Mouse (Mus musculus) bone marrow macrophage, adult 2 months (primary cell): ENCODE data around the gene Rbm33.

ENCODE experiments used
- CTCF ChIP-seq: IDR thresholded peaks from 2 replicates; pipeline ENCODE4 v1.5.1; 2012; ENCODE audit warnings: low read depth, mild to moderate bottlenecking, low read length, moderate library complexity
- POLR2A ChIP-seq: IDR thresholded peaks from 2 replicates; pipeline ENCODE4 v1.6.1; 2012; ENCODE audit warnings: mild to moderate bottlenecking, low read depth, low read length, borderline replicate concordance

DNA sequence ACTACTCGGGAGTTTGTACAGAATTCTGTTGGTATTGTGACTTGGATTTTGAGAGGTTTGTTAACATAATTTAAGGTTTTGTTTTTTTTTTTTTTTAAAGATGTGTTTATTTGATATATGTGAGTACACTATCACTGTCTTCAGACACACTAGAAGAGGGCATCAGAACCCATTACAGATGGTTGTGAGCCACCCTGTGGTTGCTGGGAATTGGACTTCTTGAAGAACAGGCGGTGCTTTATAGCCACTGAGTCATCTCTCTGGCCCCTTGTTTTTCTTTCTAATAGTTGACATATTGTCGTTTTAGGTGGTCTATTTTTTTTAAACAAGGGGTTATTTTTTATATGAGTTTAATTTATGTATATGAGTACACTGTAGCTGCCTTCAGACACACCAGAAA, 5.3 kb downstream of the Rbm33 start:
- no peak for TF ChIP-seq CTCF
- no peak for TF ChIP-seq POLR2A
